Mouse (Mus musculus) intestine, postnatal 0 days (tissue): Measurements from ENCODE around the gene Fsd1. TPM values are rescaled to one million over a fixed set of nuclear protein-coding genes. Genes with fewer than 3 reads are reported as not detected.

Source experiments
- ATAC-seq: fragments of 200-750 bp; cut with Nextera tagmentation; 2 replicates; pipeline ENCODE4 v1.8.0; 2017; ENCODE audit warnings: mild to moderate bottlenecking, moderate TSS enrichment, moderate library complexity
- H3K27ac ChIP-seq: fragments of 300-500 bp; sonication (generic); 2 replicates; pipeline ENCODE4 v1.5.1; 2014; ENCODE audit warnings: mild to moderate bottlenecking, low read depth, low read length, moderate library complexity
- H3K27me3 ChIP-seq: fragments of 300-500 bp; sonication (generic); replicated peaks from 2 replicates; pipeline ENCODE4 v1.6.1; 2014; ENCODE audit warnings: low read length, mixed read lengths; ENCODE audit not compliant: control insufficient read depth, insufficient read depth
- H3K36me3 ChIP-seq: fragments of 300-500 bp; sonication (generic); 2 replicates; pipeline ENCODE4 v1.6.1; 2014; ENCODE audit warnings: mild to moderate bottlenecking, moderate library complexity; ENCODE audit not compliant: control insufficient read depth, insufficient read depth
- H3K4me1 ChIP-seq: fragments of 300-500 bp; sonication (generic); replicated peaks from 2 replicates; pipeline ENCODE4 v1.6.1; 2014; ENCODE audit warnings: antibody characterized with exemption, low read length, mixed read lengths; ENCODE audit not compliant: control insufficient read depth, insufficient read depth
- H3K4me2 ChIP-seq: fragments of 300-500 bp; sonication (generic); replicated peaks from 2 replicates; pipeline ENCODE4 v1.6.1; 2014; ENCODE audit warnings: low read depth, mild to moderate bottlenecking, moderate library complexity
- H3K4me3 ChIP-seq: fragments of 300-500 bp; sonication (generic); 2 replicates; pipeline ENCODE4 v1.5.1; 2014; ENCODE audit warnings: low read depth, low read length
- H3K9ac ChIP-seq: fragments of 300-500 bp; sonication (generic); 2 replicates; pipeline ENCODE4 v1.6.1; 2014; ENCODE audit warnings: mild to moderate bottlenecking, low read depth, low read length
- H3K9me3 ChIP-seq: fragments of 300-500 bp; sonication (generic); 2 replicates; pipeline ENCODE4 v1.6.1; 2016; ENCODE audit warnings: mixed run types; ENCODE audit not compliant: control insufficient read depth
- CTCF ChIP-seq: sonication (generic); IDR thresholded peaks from 2 replicates; pipeline ENCODE4 v1.5.1; 2016; ENCODE audit warnings: low read depth, mild to moderate bottlenecking, control low read depth, antibody characterized with exemption, moderate library complexity
- WGBS: fragments of 180-500 bp; shearing (Covaris S2); extraction: QIAGEN DNeasy Blood & Tissue Kit; methylation state at CpG from one replicate; pipeline ENCODE4 v1.1.7; 2014; 5-methylcytosine and 5-hydroxymethylcytosine counted together
- polyA plus RNA-seq: library from polyadenylated mRNA; unstranded; fragments of >200 nt; fragmentation: Nextera tagmentation; extraction: Ambion mirVana; gene quantifications from 2 replicates; pipeline ENCODE4 v1.2.1, GENCODE M21; 2015

The Fsd1 gene
- polyA plus RNA-seq, 1 experiment from 2014 or later, result 3.6 TPM

DNA sequence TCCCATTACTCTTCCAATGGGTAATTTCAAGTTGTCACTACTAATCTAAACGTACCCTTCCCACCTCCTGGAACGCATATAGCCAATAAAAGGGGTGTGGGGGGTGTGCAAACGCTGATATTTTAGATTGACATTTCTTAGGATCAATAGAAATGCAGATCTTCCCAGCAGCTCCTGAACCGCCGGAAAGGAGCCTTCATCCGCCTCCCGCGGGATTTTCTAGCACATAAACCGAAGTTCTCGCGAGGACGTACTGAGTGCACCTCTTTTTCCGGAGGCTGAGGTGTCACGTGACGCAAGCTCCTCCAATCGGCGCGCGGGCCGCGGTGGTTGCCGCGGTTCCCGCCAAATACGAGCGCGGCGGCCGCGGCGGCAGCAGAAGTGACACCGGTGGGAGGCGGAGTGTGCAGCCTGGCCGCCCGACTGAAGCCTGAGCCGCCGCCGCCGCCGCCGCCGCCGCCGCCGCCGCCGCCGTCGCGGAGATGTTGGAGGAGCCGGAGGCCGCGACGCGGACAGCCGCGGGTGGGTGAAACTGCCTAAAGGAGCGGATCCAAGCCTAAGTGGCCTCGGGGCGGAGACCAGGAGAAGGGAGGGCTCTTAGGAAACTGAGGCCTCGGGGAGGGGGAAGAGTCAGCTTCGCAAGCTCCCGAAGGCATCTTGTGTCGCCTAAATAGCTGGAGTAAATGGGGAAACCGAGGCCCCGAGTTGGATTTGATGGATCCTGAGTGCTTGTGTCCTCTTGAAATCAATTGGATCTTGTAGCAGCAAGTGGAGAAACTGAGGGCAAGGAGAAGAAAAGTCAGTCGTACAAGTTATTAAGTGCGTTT is 53.9 kb downstream of the Fsd1 start, which contains the start of gene Chaf1a:
Gene Chaf1a (plus strand): TSS at position 410 of the 827 bp plus-strand sequence.
- Histone ChIP-seq H3K4me1 (peaks cover 11% of the 10 kb centered on the region; the same call in 1 of the 2 replicates), H3K36me3 (0 out of 2 replicates have a peak, but pooled peaks cover 6% of the 10 kb centered on the region), H3K27me3 (no peaks in the 10 kb centered on the region), H3K9ac (peak within 1 kb of the TSS; percentile 80), H3K27ac (peak within 1 kb of the TSS; percentile 82), H3K4me2 (peak within 1 kb of the TSS; percentile 93), H3K4me3 (peak within 1 kb of the TSS; percentile 78), H3K9me3 (no peaks in the 10 kb centered on the region)
- WGBS, result under 1% methylated on average over 68 of the region's 68 CpGs
- TF ChIP-seq CTCF, result no peak
- peak; percentile 78 for ATAC-seq

DNA sequence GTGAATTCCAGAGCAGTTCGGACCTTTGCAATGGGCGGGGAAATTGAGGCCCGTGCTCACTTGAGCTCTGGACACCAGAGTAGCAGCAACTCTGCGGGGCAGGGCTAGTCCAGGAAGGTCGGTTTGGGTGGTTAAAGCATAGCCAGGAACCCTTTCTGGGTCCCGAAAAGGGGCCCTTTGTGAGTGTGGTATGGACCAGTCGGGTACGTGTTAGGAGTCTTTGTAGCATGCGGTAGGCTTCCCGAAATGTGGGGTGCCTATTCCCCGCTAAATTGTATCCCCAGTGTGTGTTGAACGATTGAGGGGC is 54.5 kb downstream of the Fsd1 start:
- Histone ChIP-seq H3K27ac (peak overlapping the region; percentile 82; the same call in 1 of the 2 replicates), H3K4me1 (peaks cover 11% of the 10 kb centered on the region; the same call in 1 of the 2 replicates), H3K36me3 (peaks cover 6% of the 10 kb centered on the region; the same call in 1 of the 2 replicates), H3K9me3 (no peaks in the 10 kb centered on the region), H3K4me2 (peak overlapping the region; percentile 93), H3K4me3 (peak overlapping the region; percentile 78), H3K9ac (peak overlapping the region; percentile 80), H3K27me3 (no peaks in the 10 kb centered on the region)
- TF ChIP-seq CTCF, result no peak
- under 1% methylated on average over 12 of the region's 12 CpGs for whole genome bisulfite sequencing
- ATAC-seq, result no peak

Other genes starting within 250 kb of the Fsd1 start
- gene Adgre4, start 236.5 kb upstream of the Fsd1 start, polyA plus RNA-seq, result 0.31 TPM in 2 replicates
- 4.9 and 5.1 TPM in 2 replicates for gene Zfp119a, start 107.6 kb upstream of the Fsd1 start, polyA plus RNA-seq
- gene Zfp959, start 94.4 kb upstream of the Fsd1 start, polyA plus RNA-seq, result 4.8 and 5.0 TPM in 2 replicates
- gene Zfp119b, start 37.0 kb upstream of the Fsd1 start, polyA plus RNA-seq, result 3.4 and 3.7 TPM in 2 replicates
- gene Ebi3, start 33.9 kb upstream of the Fsd1 start, polyA plus RNA-seq, result 1.5 and 1.6 TPM in 2 replicates
- gene Yju2, start 27.4 kb upstream of the Fsd1 start, polyA plus RNA-seq, result 10.2 and 10.9 TPM in 2 replicates
- gene Shd, start 16.0 kb upstream of the Fsd1 start, polyA plus RNA-seq, result 2.7 and 2.9 TPM in 2 replicates
- 82.8 and 84.5 TPM in 2 replicates for gene Stap2, start 19.1 kb downstream of the Fsd1 start, polyA plus RNA-seq
- 41.4 and 43.0 TPM in 2 replicates for gene Mpnd, start 19.2 kb downstream of the Fsd1 start, polyA plus RNA-seq
- gene Sh3gl1, start 50.1 kb downstream of the Fsd1 start, polyA plus RNA-seq, result 92.3 and 97.0 TPM in 2 replicates
- 4.8 and 5.2 TPM in 2 replicates for gene Chaf1a, start 53.9 kb downstream of the Fsd1 start, polyA plus RNA-seq
- gene Ubxn6, start 88.5 kb downstream of the Fsd1 start, polyA plus RNA-seq, result 42.5 and 47.7 TPM in 2 replicates
- 25.9 and 33.6 TPM in 2 replicates for gene Hdgfl2, start 93.1 kb downstream of the Fsd1 start, polyA plus RNA-seq
- gene Plin4, start 123.3 kb downstream of the Fsd1 start, polyA plus RNA-seq, result 0.30 and 0.31 TPM in 2 replicates
- gene Plin5, start 131.1 kb downstream of the Fsd1 start, polyA plus RNA-seq, result 0.10 TPM in 1 of 2 replicates, not detected in the other
- 3.6 and 3.9 TPM in 2 replicates for gene Lrg1, start 135.5 kb downstream of the Fsd1 start, polyA plus RNA-seq
- 0.94 and 1.1 TPM in 2 replicates for gene Sema6b, start 153.8 kb downstream of the Fsd1 start, polyA plus RNA-seq
- gene Tnfaip8l1, start 176.0 kb downstream of the Fsd1 start, polyA plus RNA-seq, result 4.6 and 5.1 TPM in 2 replicates
- gene Mydgf, start 197.4 kb downstream of the Fsd1 start, polyA plus RNA-seq, result 83.5 and 90.5 TPM in 2 replicates
- gene Dpp9, start 232.4 kb downstream of the Fsd1 start, polyA plus RNA-seq, result 10.6 and 12.0 TPM in 2 replicates